Mouse (Mus musculus): ENCODE measurements around the gene Pimreg. TPM values are rescaled to one million over a fixed set of nuclear protein-coding genes. Genes with fewer than 3 reads are reported as not detected.

Pimreg gene
- total RNA-seq (2014; fragmentation: Nextera tagmentation) (not detected in 2 replicates), total RNA-seq (2017) (0.12 TPM in 1 of 2 replicates, not detected in the other), polyA plus RNA-seq (2012) (not detected in 2 replicates)

- peaks cover 69% of the 10 kb centered on the region for H3K9me3 ChIP-seq (replicated peaks)
- peak within 1 kb of the TSS; percentile 23; the same call in 1 of the 2 replicates for H3K4me3 ChIP-seq (ENCODE audit: low read depth, low read length)
- TF ChIP-seq CTCF (IDR thresholded peaks at IDR 0.05; ENCODE audit: low read depth, low read length) (no peak), GATA1 (IDR thresholded peaks at IDR 0.05; ENCODE audit: borderline replicate concordance, low read length) (no peak), TAL1 (conservative IDR thresholded peaks at IDR 0.05; ENCODE audit: low read depth, low read length) (no peak)
- no peaks in the 10 kb centered on the region; the same call in 1 of the 2 replicates for H3K27me3 ChIP-seq (ENCODE audit: insufficient read depth, low read length)
- H3K4me1 ChIP-seq (ENCODE audit: insufficient read depth, low read depth, low read length) = no peaks in the 10 kb centered on the region
- ATAC-seq (ENCODE audit: extremely low read depth, insufficient number of reproducible peaks, low FRiP score, poor library complexity, severe bottlenecking) = no peak
- no peak for DNase-seq (ENCODE audit: low spot score)
- H3K36me3 ChIP-seq (replicated peaks) = no peaks in the 10 kb centered on the region
Measured at GRCm38 (mm10) chr11:72041768-72042607, at the start of gene Pimreg. Gene Pimreg, plus strand, starts transcription at chr11:72042032.

GRCm38 (mm10) chr11:71992438-71992837 is 49.4 kb upstream of the Pimreg start:
- no peak for ATAC-seq (ENCODE audit: extremely low read depth, insufficient number of reproducible peaks, low FRiP score, poor library complexity, severe bottlenecking)

GRCm38 (mm10) chr11:71995968-71996511 is 45.8 kb upstream of the Pimreg start:
- no peak for ATAC-seq (ENCODE audit: extremely low read depth, insufficient number of reproducible peaks, low FRiP score, poor library complexity, severe bottlenecking)
- Histone ChIP-seq H3K4me3 (ENCODE audit: low read depth, low read length) (no peak overlapping the region), H3K27me3 (ENCODE audit: insufficient read depth, low read length) (no peaks in the 10 kb centered on the region), H3K9me3 (replicated peaks) (peaks cover 48% of the 10 kb centered on the region), H3K4me1 (ENCODE audit: insufficient read depth, low read depth, low read length) (no peaks in the 10 kb centered on the region), H3K36me3 (replicated peaks) (no peaks in the 10 kb centered on the region)
- DNase-seq (ENCODE audit: low spot score) = no peak
- TF ChIP-seq TAL1 (conservative IDR thresholded peaks at IDR 0.05; ENCODE audit: low read depth, low read length) (no peak), GATA2 (IDR thresholded peaks at IDR 0.05; ENCODE audit: borderline replicate concordance, low read depth, low read length) (no peak), POLR2AphosphoS5 (IDR thresholded peaks at IDR 0.05; ENCODE audit: insufficient replicate concordance, low read depth, low read length) (no peak), CTCF (IDR thresholded peaks at IDR 0.05; ENCODE audit: low read depth, low read length) (no peak), GATA1 (IDR thresholded peaks at IDR 0.05; ENCODE audit: borderline replicate concordance, low read length) (no peak)

More at GRCm38 (mm10) chr11:71992438-71992837, 49.4 kb upstream of the Pimreg start:
- TF ChIP-seq TAL1 (conservative IDR thresholded peaks at IDR 0.05; ENCODE audit: low read depth, low read length) = no peak
- no peak for TF ChIP-seq POLR2AphosphoS5 (IDR thresholded peaks at IDR 0.05; ENCODE audit: insufficient replicate concordance, low read depth, low read length)
- Histone ChIP-seq H3K36me3 (replicated peaks) (no peaks in the 10 kb centered on the region), H3K4me1 (ENCODE audit: insufficient read depth, low read depth, low read length) (no peaks in the 10 kb centered on the region), H3K9me3 (replicated peaks) (peaks cover 46% of the 10 kb centered on the region), H3K4me3 (ENCODE audit: low read depth, low read length) (no peak overlapping the region), H3K27me3 (ENCODE audit: insufficient read depth, low read length) (no peaks in the 10 kb centered on the region)
- no peak for DNase-seq (ENCODE audit: low spot score)

- H3K4me3 ChIP-seq (ENCODE audit: low read depth, low read length) = no peak overlapping the region
- DNase-seq (ENCODE audit: low spot score) (no peak), ATAC-seq (ENCODE audit: extremely low read depth, insufficient number of reproducible peaks, low FRiP score, poor library complexity, severe bottlenecking) (no peak)
- no peaks in the 10 kb centered on the region for H3K27me3 ChIP-seq (ENCODE audit: insufficient read depth, low read length)
- H3K36me3 ChIP-seq (replicated peaks) = no peaks in the 10 kb centered on the region
- no peak for TF ChIP-seq GATA2 (IDR thresholded peaks at IDR 0.05; ENCODE audit: borderline replicate concordance, low read depth, low read length)
- no peaks in the 10 kb centered on the region for H3K4me1 ChIP-seq (ENCODE audit: insufficient read depth, low read depth, low read length)
- peaks cover 50% of the 10 kb centered on the region for H3K9me3 ChIP-seq (replicated peaks)
Measured at GRCm38 (mm10) chr11:71996805-71997204, 45.0 kb upstream of the Pimreg start.

- no peak overlapping the region for H3K4me3 ChIP-seq (ENCODE audit: low read depth, low read length)
- ATAC-seq (ENCODE audit: extremely low read depth, insufficient number of reproducible peaks, low FRiP score, poor library complexity, severe bottlenecking) = no peak
- peaks cover 64% of the 10 kb centered on the region for H3K9me3 ChIP-seq (replicated peaks)
- H3K4me1 ChIP-seq (ENCODE audit: insufficient read depth, low read depth, low read length) = no peaks in the 10 kb centered on the region
- H3K27me3 ChIP-seq (ENCODE audit: insufficient read depth, low read length) = no peaks in the 10 kb centered on the region
- TF ChIP-seq POLR2AphosphoS5 (IDR thresholded peaks at IDR 0.05; ENCODE audit: insufficient replicate concordance, low read depth, low read length) = no peak
- TF ChIP-seq GATA2 (IDR thresholded peaks at IDR 0.05; ENCODE audit: borderline replicate concordance, low read depth, low read length) = no peak
- TF ChIP-seq TAL1 (conservative IDR thresholded peaks at IDR 0.05; ENCODE audit: low read depth, low read length) = no peak
- TF ChIP-seq GATA1 (IDR thresholded peaks at IDR 0.05; ENCODE audit: borderline replicate concordance, low read length) = no peak
- TF ChIP-seq CTCF (IDR thresholded peaks at IDR 0.05; ENCODE audit: low read depth, low read length) = no peak
- no peaks in the 10 kb centered on the region for H3K36me3 ChIP-seq (replicated peaks)
- DNase-seq (ENCODE audit: low spot score) = no peak
Measured at GRCm38 (mm10) chr11:72000194-72000593, 41.6 kb upstream of the Pimreg start.

GRCm38 (mm10) chr11:72002138-72002853 is 39.5 kb upstream of the Pimreg start:
- no peaks in the 10 kb centered on the region for H3K27me3 ChIP-seq (ENCODE audit: insufficient read depth, low read length)
- H3K36me3 ChIP-seq (replicated peaks) = no peaks in the 10 kb centered on the region
- H3K9me3 ChIP-seq (replicated peaks) = peaks cover 55% of the 10 kb centered on the region
- no peak for ATAC-seq (ENCODE audit: extremely low read depth, insufficient number of reproducible peaks, low FRiP score, poor library complexity, severe bottlenecking)
- no peak for DNase-seq (ENCODE audit: low spot score)
- H3K4me3 ChIP-seq (ENCODE audit: low read depth, low read length) = no peak overlapping the region
- TF ChIP-seq GATA2 (IDR thresholded peaks at IDR 0.05; ENCODE audit: borderline replicate concordance, low read depth, low read length) (no peak), CTCF (IDR thresholded peaks at IDR 0.05; ENCODE audit: low read depth, low read length) (0 out of 2 replicates have a peak, but pooled peaks have one; percentile 9)
- no peaks in the 10 kb centered on the region for H3K4me1 ChIP-seq (ENCODE audit: insufficient read depth, low read depth, low read length)

Measured in G1E (cell line).